Mouse (Mus musculus) cerebellum, adult 2 months (tissue): ENCODE results near the gene Esp38. TPM values are rescaled to one million over a fixed set of nuclear protein-coding genes. Genes with fewer than 3 reads are reported as not detected.
"Not testable (repeated sequence)": the region's sequence is repeated elsewhere in the genome, so short reads cannot be mapped to it uniquely, and the experiment has no call there.

Experiments used
- DNase-seq, 2 experiments: peaks; one replicate each; pipeline ENCODE4 v3.0.0; 2021
- H3K27ac ChIP-seq: fragments of 200-500 bp; 2 replicates; pipeline ENCODE4 v1.5.1; 2012; ENCODE audit warnings: low read length, control low read depth, inconsistent platforms; ENCODE audit not compliant: insufficient read depth
- H3K27me3 ChIP-seq: fragments of 200-500 bp; 2 replicates; pipeline ENCODE4 v1.6.1; 2012; ENCODE audit warnings: inconsistent platforms, mild to moderate bottlenecking, low read length, moderate library complexity; ENCODE audit not compliant: control insufficient read depth, insufficient read depth
- H3K4me1 ChIP-seq: fragments of 200-500 bp; 2 replicates; pipeline ENCODE4 v1.6.1; 2011; ENCODE audit warnings: low read length; ENCODE audit not compliant: control insufficient read depth, insufficient read depth
- H3K4me3 ChIP-seq: fragments of 200-500 bp; replicated peaks from 2 replicates; pipeline ENCODE3; 2011; ENCODE audit warnings: mild to moderate bottlenecking, low read depth, low read length, control low read depth; ENCODE audit not compliant: insufficient read depth
- CTCF ChIP-seq: fragments of 200-500 bp; IDR thresholded peaks from 2 replicates; pipeline ENCODE4 v1.5.1; 2011; ENCODE audit warnings: low read depth, mild to moderate bottlenecking, control low read depth, low read length, moderate library complexity, borderline replicate concordance; ENCODE audit not compliant: insufficient read depth
- POLR2A ChIP-seq: fragments of 200-500 bp; IDR thresholded peaks from 2 replicates; pipeline ENCODE4 v1.6.1; 2011; ENCODE audit warnings: low read length, control low read depth, borderline replicate concordance; ENCODE audit not compliant: insufficient read depth
- WGBS: fragments of 180-500 bp; shearing (Covaris S2); methylation state at CpG from one replicate; pipeline ENCODE4 v1.1.7; 2018; 5-methylcytosine and 5-hydroxymethylcytosine counted together
- polyA plus RNA-seq: library from polyadenylated mRNA; depleted of rRNA; stranded (reverse); fragments of >200 nt; gene quantifications from 2 replicates; pipeline ENCODE4 v1.2.3, GENCODE M21; 2012; rRNA removed

Esp38 gene
- polyA plus RNA-seq, result not detected in 2 replicates

DNA sequence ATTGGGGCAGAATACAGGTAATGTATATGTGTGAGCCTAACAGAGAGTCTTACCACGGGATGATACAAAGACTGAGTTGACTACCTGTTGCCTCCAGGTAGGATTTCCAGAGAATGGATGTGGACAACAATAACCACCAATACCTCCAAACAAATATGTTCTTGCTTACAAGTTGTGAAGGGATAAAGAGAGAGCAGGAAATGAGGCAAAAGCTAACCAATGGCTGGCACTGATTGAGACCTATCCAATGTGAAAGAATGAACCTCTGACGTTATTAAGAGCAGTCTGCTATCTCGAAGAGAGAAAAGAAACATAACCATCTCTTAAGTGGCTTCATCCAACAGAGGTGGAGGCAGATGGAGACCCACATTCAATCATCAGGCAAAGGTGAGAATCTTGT is at the start of gene Esp38:
Esp38 (plus strand) TSS at position 301 of the 400 bp plus-strand sequence.
- H3K4me3 ChIP-seq, result no peak within 1 kb of the TSS
- H3K27ac ChIP-seq, result no peak within 1 kb of the TSS
- DNase-seq, result no peak
- H3K4me1 ChIP-seq, result no peaks in the 10 kb centered on the region
- WGBS, result 67% methylated on average over 3 of the region's 3 CpGs
- H3K27me3 ChIP-seq, result no peaks in the 10 kb centered on the region
- TF ChIP-seq CTCF (no peak), POLR2A (no peak)

GRCm38 (mm10) chr17:39902928-39903545 is 47.3 kb upstream of the Esp38 start:
- DNase-seq, H3K27me3 ChIP-seq, H3K27ac ChIP-seq, H3K4me3 ChIP-seq, H3K4me1 ChIP-seq: not testable (repeated sequence)
- 53% methylated on average over 8 of the region's 8 CpGs for WGBS

Other genes with a start within 250 kb of the Esp38 start
- not detected in 2 replicates for gene AC192777.2, start 144.9 kb downstream of the Esp38 start, polyA plus RNA-seq